Mouse (Mus musculus): ENCODE measurements at regions not wholly inside any gene's neighbourhood (a gene's known extent, or its start where the extent isn't known, plus 50 kb on each side); places are given as distances from the start of the nearest gene placed in this dataset.

GRCm38 (mm10) chr12:67471666-67472065, 249.3 kb upstream of the Mdga2 start:
- no peak for DNase-seq

- DNase-seq = no peak
Observed at GRCm38 (mm10) chr12:67471001-67471400, 248.7 kb upstream of the Mdga2 start.

GRCm38 (mm10) chr12:67449109-67449508, 226.8 kb upstream of the Mdga2 start:
- DNase-seq = no peak

- DNase-seq = peak; percentile 21
Observed at GRCm38 (mm10) chr12:67430318-67430950, 208.1 kb upstream of the Mdga2 start.

DNA sequence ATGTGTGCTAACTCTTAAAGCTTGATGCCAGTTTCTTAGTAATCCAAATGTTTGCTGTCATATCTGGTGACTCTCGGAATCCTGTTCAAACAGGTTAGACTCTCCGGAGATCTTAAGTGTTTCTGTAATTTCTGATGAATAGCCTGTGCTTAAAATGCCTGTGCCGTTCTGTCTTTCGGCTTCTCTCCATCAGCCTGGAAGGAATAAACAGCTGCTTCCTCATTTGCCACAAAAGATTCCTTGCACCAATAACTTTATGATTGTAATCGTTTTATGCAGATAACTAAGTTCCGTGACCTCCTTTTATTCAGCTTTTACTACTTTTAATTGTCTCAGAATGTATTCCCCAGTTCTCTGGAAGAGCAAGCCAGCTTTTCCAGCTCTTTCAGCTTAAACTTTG, 204.5 kb upstream of the Mdga2 start:
- DNase-seq = no peak

DNA sequence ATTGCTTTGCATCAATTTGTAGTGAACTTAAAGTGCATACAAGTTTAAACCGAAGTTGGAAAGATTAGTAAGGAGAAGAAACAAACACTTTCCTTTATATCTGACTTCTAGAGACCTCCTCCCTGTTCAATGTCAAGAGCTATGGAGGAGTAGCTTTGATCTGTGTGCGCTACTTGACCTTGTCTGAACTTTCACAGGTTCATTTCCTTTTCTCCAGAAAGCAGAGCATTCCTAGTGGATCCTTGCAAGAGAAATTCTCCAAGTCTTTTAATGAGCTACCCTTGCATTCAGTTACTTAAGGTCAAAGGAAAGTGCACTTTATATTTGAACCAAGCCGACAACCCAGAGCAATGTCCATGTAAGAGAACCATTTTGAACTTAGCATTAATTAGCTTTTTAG, 177.2 kb upstream of the Mdga2 start:
- DNase-seq = no peak

- no peak for DNase-seq
Observed at GRCm38 (mm10) chr12:67374530-67374929, 152.2 kb upstream of the Mdga2 start.

DNA sequence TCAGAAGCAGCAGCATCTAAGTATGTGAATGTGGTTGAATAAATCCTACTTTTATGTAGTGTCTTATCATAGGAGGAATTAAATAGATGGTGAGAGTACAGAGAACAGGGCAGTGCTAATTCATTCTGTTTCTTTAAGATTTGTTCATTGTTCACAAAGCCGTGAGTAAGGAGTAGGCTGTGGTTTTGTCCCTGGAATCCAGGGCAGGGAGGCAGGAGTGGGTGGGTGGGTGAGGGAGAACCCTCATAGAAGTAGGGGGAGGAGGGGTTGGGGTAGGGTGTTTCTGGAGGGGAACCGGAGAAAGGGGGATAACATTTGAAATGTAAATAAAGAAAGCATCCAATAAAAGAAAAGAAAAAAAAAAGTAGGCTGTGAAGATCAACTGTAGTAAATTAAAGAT, 126.2 kb upstream of the Mdga2 start:
- no peak for DNase-seq

DNA sequence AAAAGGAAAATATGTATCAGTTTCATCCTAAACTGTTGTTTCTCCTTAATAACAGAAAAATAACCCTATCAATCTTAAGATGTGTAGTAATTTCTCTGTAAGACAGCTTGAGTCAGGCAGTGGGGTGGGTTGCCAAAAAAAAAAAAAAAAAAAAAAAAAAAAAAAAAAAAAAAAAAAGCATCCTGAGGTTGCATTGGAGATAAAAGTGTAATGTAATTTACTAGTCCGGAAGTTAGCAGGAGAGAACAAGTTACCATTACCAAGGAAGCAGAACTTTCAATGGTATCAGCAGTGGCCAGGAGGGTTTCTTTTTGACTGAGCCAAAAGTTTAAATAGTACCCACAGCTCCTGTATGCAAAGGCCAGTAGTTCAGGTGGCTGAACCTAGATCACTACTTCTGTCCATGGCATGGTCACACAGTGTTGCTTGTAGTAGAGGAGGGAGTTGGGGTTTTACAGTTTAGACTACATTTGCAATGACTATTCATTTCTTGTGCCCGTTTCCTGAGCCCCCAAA, 110.2 kb upstream of the Mdga2 start:
- no peak for DNase-seq

GRCm38 (mm10) chr12:67326326-67326725, 104.0 kb upstream of the Mdga2 start:
- DNase-seq = no peak

DNA sequence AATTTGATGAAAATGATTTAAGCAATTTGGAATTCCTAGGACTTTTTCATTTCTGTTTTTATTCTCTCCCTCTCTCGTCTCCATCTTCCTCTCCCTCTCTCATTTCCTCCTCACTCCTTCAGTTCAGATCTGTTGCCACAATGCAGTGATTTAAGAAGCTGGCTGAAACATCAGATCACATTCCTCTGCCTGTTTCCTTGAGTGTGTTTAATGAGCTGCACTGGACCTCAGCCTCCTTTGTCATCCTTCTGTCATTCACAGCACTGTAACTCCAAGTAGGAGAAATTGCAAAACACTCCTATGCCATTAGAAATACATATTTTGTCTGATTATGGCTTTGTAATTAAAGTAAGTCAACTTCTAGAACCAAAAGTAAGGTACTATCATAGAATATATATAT, 103.5 kb upstream of the Mdga2 start:
- no peak for DNase-seq

DNA sequence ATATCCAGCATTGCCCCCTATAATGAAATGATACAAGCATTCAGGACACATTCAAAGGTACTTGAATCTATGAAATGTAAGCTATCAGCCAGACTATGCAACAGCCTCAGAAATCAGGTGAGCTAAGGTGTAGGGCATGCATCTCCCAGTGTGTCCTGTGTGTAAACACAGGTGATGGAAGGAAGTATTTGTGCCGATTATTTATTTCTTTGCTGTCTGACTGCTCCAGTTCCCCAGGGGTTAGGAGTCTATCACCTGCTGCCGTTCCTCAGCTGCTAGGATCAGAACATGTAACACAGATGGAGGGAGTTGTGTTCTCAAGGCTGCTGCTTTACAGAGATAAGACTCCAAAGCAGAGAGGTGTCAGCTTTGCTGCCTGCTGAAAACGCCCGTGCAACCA, 103.0 kb upstream of the Mdga2 start:
- no peak for DNase-seq

DNA sequence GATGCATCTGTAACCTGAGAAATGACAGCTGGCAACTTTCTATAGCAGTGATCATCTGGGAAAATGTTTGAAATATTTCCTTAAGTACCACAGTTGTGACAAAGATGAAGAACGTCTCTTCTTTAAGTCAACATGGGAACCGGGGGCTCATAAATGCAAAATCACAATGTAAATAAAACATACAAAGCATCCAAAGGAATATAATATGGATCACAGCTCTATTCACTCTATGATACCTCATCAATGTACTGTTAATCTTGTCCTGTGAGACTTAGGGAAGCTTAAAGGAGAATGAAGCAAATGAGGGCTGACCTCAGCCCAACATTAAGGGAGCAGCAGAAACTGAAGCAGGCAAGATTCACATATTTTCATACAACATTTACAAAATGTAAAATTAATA, 96.3 kb upstream of the Mdga2 start:
- no peak for DNase-seq

DNA sequence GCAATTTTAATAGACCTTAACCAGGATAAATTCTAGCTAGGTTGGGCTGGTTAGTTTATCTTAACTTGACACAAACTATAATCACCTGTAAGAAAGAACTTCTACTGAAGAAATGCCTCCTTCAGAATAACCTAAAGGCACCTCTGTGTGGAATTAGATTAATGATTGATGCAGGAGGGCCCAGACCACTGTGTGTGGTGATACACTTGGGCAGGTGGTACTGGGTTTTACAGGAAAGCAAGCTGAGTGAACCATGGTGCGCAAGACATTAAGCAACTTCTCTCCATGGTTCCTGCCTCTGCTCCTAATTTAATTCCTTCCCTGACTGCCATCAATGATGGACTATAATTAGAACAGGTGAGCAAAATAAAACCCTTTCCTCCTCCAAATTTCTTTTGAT, 77.9 kb upstream of the Mdga2 start:
- DNase-seq = no peak

DNA sequence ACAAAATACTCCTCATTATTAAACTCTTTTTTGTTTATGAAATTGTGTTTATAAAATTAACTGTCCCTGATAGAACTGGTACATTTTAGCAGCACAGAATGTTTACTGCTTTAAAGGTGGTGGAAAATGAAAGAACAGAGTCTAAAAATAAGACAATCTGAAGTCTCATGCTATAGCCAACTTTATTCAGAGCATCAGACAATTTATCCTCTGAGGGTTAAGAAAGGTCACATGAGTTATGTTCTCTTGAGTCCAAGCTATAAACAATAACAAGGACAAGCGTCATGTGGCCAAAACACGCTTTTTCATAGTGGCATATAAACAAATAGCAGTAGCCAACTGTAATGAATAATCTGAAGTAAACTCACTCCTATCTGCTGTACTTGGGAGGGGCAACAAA, 67.7 kb upstream of the Mdga2 start:
- no peak for DNase-seq

GRCm38 (mm10) chr12:67272863-67273262, 50.5 kb upstream of the Mdga2 start:
- DNase-seq = no peak

DNA sequence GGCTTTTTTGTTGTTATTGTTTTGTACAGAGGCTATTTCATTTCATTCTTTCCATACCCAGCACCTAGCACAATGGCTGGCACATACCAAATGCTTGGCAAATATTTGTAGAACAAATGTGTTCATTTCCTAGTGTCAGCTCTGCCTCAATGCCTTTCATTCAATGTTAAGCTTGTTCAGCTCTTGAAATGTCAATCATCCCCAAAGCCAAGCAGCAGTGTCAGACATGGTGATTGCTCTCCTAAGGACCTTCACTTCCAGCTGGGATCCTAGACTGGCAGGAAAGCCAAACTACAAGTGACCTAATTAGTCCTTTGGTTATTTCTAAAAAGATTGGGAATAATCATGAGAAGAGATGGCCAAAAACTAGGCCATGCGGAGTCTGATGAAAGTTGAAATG, 50.0 kb upstream of the Mdga2 start:
- DNase-seq = no peak

Measured in heart, postnatal 4 days (tissue).